Mouse (Mus musculus): Measurements from ENCODE around the gene Cldn22.
"Not testable (repeated sequence)": the region's sequence is repeated elsewhere in the genome, so short reads cannot be mapped to it uniquely, and the experiment has no call there.

The Cldn22 gene

GRCm38 (mm10) chr8:47824182-47824581 lies at the start of gene Cldn22:
Gene Cldn22 (plus strand): TSS chr8:47824482.
- no peak for DNase-seq (ENCODE audit: low spot score in 2 of 2)

GRCm38 (mm10) chr8:47777415-47777814 lies 46.9 kb upstream of the Cldn22 start:
- no peak for DNase-seq (ENCODE audit: low spot score in 2 of 2)

GRCm38 (mm10) chr8:47779589-47779988 lies 44.7 kb upstream of the Cldn22 start:
- DNase-seq (ENCODE audit: low spot score in 2 of 2) = no peak

- DNase-seq (ENCODE audit: low spot score in 2 of 2) = no peak
These were observed 42.4 kb upstream of the Cldn22 start for GRCm38 (mm10) chr8:47781881-47782280.

- no peak for DNase-seq (ENCODE audit: low spot score in 2 of 2)
These were observed 40.7 kb upstream of the Cldn22 start for GRCm38 (mm10) chr8:47783544-47783943.

GRCm38 (mm10) chr8:47783944-47784343 lies 40.3 kb upstream of the Cldn22 start:
- peak; percentile 46 to 55 for DNase-seq (ENCODE audit: low spot score in 2 of 2)

GRCm38 (mm10) chr8:47784436-47784835 lies 39.8 kb upstream of the Cldn22 start:
- no peak for DNase-seq (ENCODE audit: low spot score in 2 of 2)

GRCm38 (mm10) chr8:47786323-47786722 lies 38.0 kb upstream of the Cldn22 start:
- no peak for DNase-seq (ENCODE audit: low spot score in 2 of 2)

GRCm38 (mm10) chr8:47787705-47788104 lies 36.6 kb upstream of the Cldn22 start:
- no peak for DNase-seq (ENCODE audit: low spot score in 2 of 2)

- no peak for DNase-seq (ENCODE audit: low spot score in 2 of 2)
These were observed 32.3 kb upstream of the Cldn22 start for GRCm38 (mm10) chr8:47791986-47792385.

GRCm38 (mm10) chr8:47799438-47799837 lies 24.8 kb upstream of the Cldn22 start:
- DNase-seq (ENCODE audit: low spot score in 2 of 2) = no peak

- DNase-seq (ENCODE audit: low spot score in 2 of 2) = no peak
These were observed 21.9 kb upstream of the Cldn22 start for GRCm38 (mm10) chr8:47802349-47802748.

- no peak for DNase-seq (ENCODE audit: low spot score in 2 of 2)
These were observed 20.0 kb upstream of the Cldn22 start for GRCm38 (mm10) chr8:47804262-47804661.

- DNase-seq (ENCODE audit: low spot score in 2 of 2) = no peak
These were observed 14.2 kb upstream of the Cldn22 start for GRCm38 (mm10) chr8:47809970-47810665.

GRCm38 (mm10) chr8:47810666-47811015 lies 13.6 kb upstream of the Cldn22 start:
- no peak for DNase-seq (ENCODE audit: low spot score in 2 of 2)

- no peak for DNase-seq (ENCODE audit: low spot score in 2 of 2)
These were observed 13.1 kb upstream of the Cldn22 start for GRCm38 (mm10) chr8:47811221-47811620.

GRCm38 (mm10) chr8:47819034-47819433 lies 5.2 kb upstream of the Cldn22 start:
- DNase-seq (ENCODE audit: low spot score in 2 of 2) = no peak

- no peak for DNase-seq (ENCODE audit: low spot score in 2 of 2)
These were observed 3.1 kb upstream of the Cldn22 start for GRCm38 (mm10) chr8:47820914-47821772.

GRCm38 (mm10) chr8:47821843-47822242 lies 2.4 kb upstream of the Cldn22 start, which contains the start of gene Cldn24:
Gene Cldn24 (plus strand): TSS chr8:47822143.
- no peak for DNase-seq (ENCODE audit: low spot score in 2 of 2)

GRCm38 (mm10) chr8:47822541-47822940 lies 1.7 kb upstream of the Cldn22 start:
- not testable (repeated sequence) for DNase-seq (ENCODE audit: low spot score in 2 of 2)

- DNase-seq (ENCODE audit: low spot score in 2 of 2) = no peak
These were observed 505 bp upstream of the Cldn22 start for GRCm38 (mm10) chr8:47823777-47824176.

- no peak for DNase-seq (ENCODE audit: low spot score in 2 of 2)
These were observed 1.3 kb downstream of the Cldn22 start for GRCm38 (mm10) chr8:47825596-47825995.

GRCm38 (mm10) chr8:47826911-47827310 lies 2.6 kb downstream of the Cldn22 start:
- no peak for DNase-seq (ENCODE audit: low spot score in 2 of 2)

Measured in right cerebral cortex, adult 2 months (tissue).